Mouse (Mus musculus) CH12.LX (cell line): Measurements from ENCODE around the gene Gm44596. TPM values are rescaled to one million over a fixed set of nuclear protein-coding genes. Genes with fewer than 3 reads are reported as not detected.

Experiments
- DNase-seq: peaks from one replicate; pipeline ENCODE4 v3.0.0-alpha.2; 2013; ENCODE audit errors: extremely low read depth
- H3K27ac ChIP-seq: 2 replicates; pipeline ENCODE4 v1.5.1; 2012; ENCODE audit warnings: low read depth, mild to moderate bottlenecking, control low read depth, moderate library complexity; ENCODE audit not compliant: insufficient read depth
- H3K27me3 ChIP-seq: replicated peaks from 2 replicates; pipeline ENCODE3; 2012; ENCODE audit warnings: inconsistent platforms
- H3K36me3 ChIP-seq, 2 experiments: replicated peaks in 1 of 2; 2 replicates each; pipeline versions ENCODE3 to v1.6.1; 2012; ENCODE audit warnings: inconsistent platforms in 1 of 2, low read length in 1 of 2, mild to moderate bottlenecking in 1 of 2, mixed read lengths in 1 of 2, moderate library complexity in 1 of 2; ENCODE audit not compliant: control insufficient read depth in 1 of 2, insufficient read depth in 1 of 2
- H3K4me1 ChIP-seq, 2 experiments: 2 replicates each; pipeline ENCODE4 v1.6.1; 2012; ENCODE audit warnings: inconsistent platforms in 1 of 2, moderate library complexity in 1 of 2; ENCODE audit not compliant: insufficient read depth in 2 of 2, control insufficient read depth in 1 of 2
- H3K4me2 ChIP-seq: 2 replicates; pipeline ENCODE4 v1.6.1; 2012; ENCODE audit warnings: low read depth, mild to moderate bottlenecking, control low read depth; ENCODE audit not compliant: poor library complexity, insufficient read depth, severe bottlenecking
- H3K4me3 ChIP-seq, 3 experiments: fragments of 150-350 bp in 1 of 3; sonication (generic) in 1 of 3; replicated peaks in 1 of 3; 2 replicates each; pipeline versions ENCODE3 to v1.5.1; 2011 to 2012; ENCODE audit warnings: low read depth in 2 of 3, low read length in 2 of 3, mild to moderate bottlenecking in 2 of 3, moderate library complexity in 2 of 3, control low read depth in 1 of 3, improper control_type of control experiment in 1 of 3, inconsistent platforms in 1 of 3, mixed read lengths in 1 of 3; ENCODE audit not compliant: poor library complexity in 1 of 3
- H3K79me2 ChIP-seq: replicated peaks from 2 replicates; pipeline ENCODE4 v1.6.1; 2012; ENCODE audit warnings: mild to moderate bottlenecking, moderate library complexity; ENCODE audit not compliant: control insufficient read depth, poor library complexity, insufficient read depth, severe bottlenecking; ENCODE audit errors: extremely low read depth
- H3K9ac ChIP-seq: 2 replicates; pipeline ENCODE4 v1.6.1; 2012; ENCODE audit warnings: low read depth, mild to moderate bottlenecking, control low read depth, moderate library complexity; ENCODE audit not compliant: insufficient read depth
- H3K9me3 ChIP-seq: replicated peaks from 2 replicates; pipeline ENCODE3; 2012; ENCODE audit warnings: low read length, inconsistent platforms, mixed read lengths
- BHLHE40 ChIP-seq: IDR thresholded peaks from 2 replicates; pipeline ENCODE4 v1.6.1; 2011; ENCODE audit warnings: mild to moderate bottlenecking, low read depth, low read length, improper control_type of control experiment
- CHD1 ChIP-seq: IDR thresholded peaks from 2 replicates; pipeline ENCODE4 v1.6.1; 2012; ENCODE audit warnings: low read depth, low read length, improper control_type of control experiment, inconsistent platforms
- CHD2 ChIP-seq: IDR thresholded peaks from 2 replicates; pipeline ENCODE4 v1.6.1; 2011; ENCODE audit warnings: low read length, improper control_type of control experiment
- CTCF ChIP-seq, 2 experiments: IDR thresholded peaks in 1 of 2; conservative IDR thresholded peaks in 1 of 2; 2 replicates each; pipeline ENCODE4 v1.5.1; 2011 to 2012; ENCODE audit warnings: low read depth in 2 of 2, low read length in 2 of 2, improper control_type of control experiment in 1 of 2, inconsistent platforms in 1 of 2, mild to moderate bottlenecking in 1 of 2, moderate library complexity in 1 of 2
- E2F4 ChIP-seq: IDR thresholded peaks from 2 replicates; pipeline ENCODE4 v1.6.1; 2011; ENCODE audit warnings: low read depth, low read length, improper control_type of control experiment; ENCODE audit not compliant: insufficient replicate concordance
- ELF1 ChIP-seq: IDR thresholded peaks from 2 replicates; pipeline ENCODE4 v1.6.1; 2014; ENCODE audit warnings: low read depth, mild to moderate bottlenecking, inconsistent platforms, low read length, improper control_type of control experiment
- EP300 ChIP-seq: IDR thresholded peaks from 2 replicates; pipeline ENCODE4 v1.6.1; 2011; ENCODE audit warnings: low read length, improper control_type of control experiment
- ETS1 ChIP-seq: conservative IDR thresholded peaks from 2 replicates; pipeline ENCODE4 v1.6.1; 2012; ENCODE audit warnings: low read depth, mild to moderate bottlenecking, inconsistent platforms, low read length, improper control_type of control experiment, moderate library complexity
- GABPA ChIP-seq: IDR thresholded peaks from 2 replicates; pipeline ENCODE4 v1.6.1; 2012; ENCODE audit warnings: low read depth, low read length, improper control_type of control experiment, inconsistent platforms; ENCODE audit not compliant: insufficient replicate concordance
- HCFC1 ChIP-seq: IDR thresholded peaks from 2 replicates; pipeline ENCODE4 v1.6.1; 2012; ENCODE audit warnings: low read depth, mild to moderate bottlenecking, inconsistent platforms, low read length, improper control_type of control experiment
- IRF4 ChIP-seq: IDR thresholded peaks from 2 replicates; pipeline ENCODE4 v1.6.1; 2014; ENCODE audit warnings: low read depth, mild to moderate bottlenecking, inconsistent platforms, low read length, improper control_type of control experiment
- JUN ChIP-seq: IDR thresholded peaks from 2 replicates; pipeline ENCODE4 v1.6.1; 2011; ENCODE audit warnings: low read depth, mild to moderate bottlenecking, low read length, improper control_type of control experiment, moderate library complexity; ENCODE audit not compliant: insufficient read depth
- MAX ChIP-seq: IDR thresholded peaks from 2 replicates; pipeline ENCODE4 v1.6.1; 2011; ENCODE audit warnings: low read length, improper control_type of control experiment
- MYC ChIP-seq: IDR thresholded peaks from 2 replicates; pipeline ENCODE4 v1.6.1; 2011; ENCODE audit warnings: low read depth, mild to moderate bottlenecking, improper control_type of control experiment, low read length
- NELFE ChIP-seq: IDR thresholded peaks from 2 replicates; pipeline ENCODE4 v1.6.1; 2011; ENCODE audit warnings: low read depth, low read length, improper control_type of control experiment
- NRF1 ChIP-seq: IDR thresholded peaks from 2 replicates; pipeline ENCODE4 v1.6.1; 2014; ENCODE audit warnings: low read depth, mild to moderate bottlenecking, inconsistent platforms, low read length, improper control_type of control experiment, moderate library complexity
- RAD21 ChIP-seq: IDR thresholded peaks from 2 replicates; pipeline ENCODE4 v1.6.1; 2011; ENCODE audit warnings: low read depth, mild to moderate bottlenecking, low read length, improper control_type of control experiment, moderate library complexity
- SMC3 ChIP-seq: IDR thresholded peaks from 2 replicates; pipeline ENCODE4 v1.6.1; 2011; ENCODE audit warnings: low read depth, low read length, improper control_type of control experiment
- TBP ChIP-seq: conservative IDR thresholded peaks from 2 replicates; pipeline ENCODE4 v1.6.1; 2011; ENCODE audit warnings: low read depth, low read length, improper control_type of control experiment
- TCF12 ChIP-seq: IDR thresholded peaks from 2 replicates; pipeline ENCODE4 v1.6.1; 2014; ENCODE audit warnings: low read depth, mild to moderate bottlenecking, inconsistent platforms, low read length, improper control_type of control experiment
- UBTF ChIP-seq: IDR thresholded peaks from 2 replicates; pipeline ENCODE4 v1.6.1; 2012; ENCODE audit warnings: low read depth, mild to moderate bottlenecking, inconsistent platforms, low read length, improper control_type of control experiment, moderate library complexity
- USF2 ChIP-seq: conservative IDR thresholded peaks from 2 replicates; pipeline ENCODE4 v1.6.1; 2011; ENCODE audit warnings: low read depth, low read length, improper control_type of control experiment
- ZKSCAN1 ChIP-seq: IDR thresholded peaks from 2 replicates; pipeline ENCODE4 v1.6.1; 2012; ENCODE audit warnings: low read depth, inconsistent platforms, low read length, improper control_type of control experiment, borderline replicate concordance
- ZMIZ1 ChIP-seq: IDR thresholded peaks from 2 replicates; pipeline ENCODE4 v1.6.1; 2012; ENCODE audit warnings: low read depth, mild to moderate bottlenecking, inconsistent platforms, low read length, improper control_type of control experiment
- ZNF384 ChIP-seq: IDR thresholded peaks from 2 replicates; pipeline ENCODE4 v1.6.1; 2012; ENCODE audit warnings: low read depth, low read length, improper control_type of control experiment, inconsistent platforms
- dilution Hi-C: fragments of 300-500 bp; cut with MboI; formaldehyde crosslinking; loops from 2 replicates; pipeline ENCODE4 v1.14.3; 2020; ENCODE audit warnings: low sequenced_read_pairs; ENCODE audit not compliant: extremely low pct_unique_long_range_greater_than_20kb, extremely low pct_ligation_motif_present
- in situ Hi-C: fragments of 300-500 bp; cut with MboI; formaldehyde crosslinking; loops from 3 replicates; pipeline ENCODE4 v1.14.3; 2019; ENCODE audit warnings: low sequenced_read_pairs, low pct_ligation_motif_present, low pct_unique_long_range_greater_than_20kb, mixed read lengths
- polyA plus RNA-seq: library from polyadenylated mRNA; unstranded; fragments of >175 nt; gene quantifications from 2 replicates; pipeline ENCODE4 v1.2.1, GENCODE M21; 2012; ENCODE audit warnings: low read depth; ENCODE audit not compliant: insufficient read length
- total RNA-seq, 2 experiments: library from RNA; depleted of rRNA; stranded (reverse); fragments of 300-350 nt in 1 of 2; fragments of >200 nt in 1 of 2; gene quantifications; 2 replicates each; pipeline ENCODE4 v1.2.3; 2012 to 2014

Gene Gm44596
- total and polyA plus RNA-seq, 3 experiments = not detected

DNA sequence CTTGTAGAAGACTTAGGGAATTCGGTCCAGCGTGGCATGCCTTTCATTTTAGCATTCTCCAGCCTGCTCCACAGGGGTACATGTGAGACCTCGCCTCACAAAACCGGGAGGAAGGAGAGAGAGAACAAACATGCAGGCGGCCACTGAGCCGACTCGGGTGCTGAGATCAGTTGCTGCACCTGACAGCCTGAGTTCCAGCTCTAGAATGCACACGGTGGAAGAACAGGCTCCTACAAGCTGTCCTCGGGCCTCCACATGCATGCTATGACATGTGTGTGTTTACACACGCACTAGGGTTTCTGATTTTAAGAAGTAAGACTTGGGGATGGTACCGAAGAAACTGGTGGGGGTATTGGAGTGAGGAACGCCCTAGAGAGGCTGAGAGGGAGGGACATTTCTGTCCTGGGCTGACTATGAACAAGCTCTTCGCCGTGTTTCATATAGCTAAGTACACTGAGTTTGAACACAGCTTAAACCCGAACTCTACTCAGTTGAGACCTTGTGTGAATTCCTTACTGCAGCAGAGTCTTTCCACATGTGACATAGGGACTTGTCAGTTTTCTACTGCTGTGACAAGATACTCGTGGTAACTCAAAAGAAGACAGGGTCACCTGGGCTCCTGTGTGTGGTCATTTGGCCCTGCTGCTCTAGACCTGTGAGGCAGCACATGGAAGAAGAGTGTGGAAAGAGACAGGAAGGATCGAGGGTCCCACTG, 1.2 kb downstream of the Gm44596 start:
- H3K27ac ChIP-seq = no peak overlapping the region
- dilution Hi-C loops = no loop called here
- no peak for DNase-seq
- no peak overlapping the region for H3K4me2 ChIP-seq
- no peak overlapping the region for H3K4me3 ChIP-seq
- TF ChIP-seq HCFC1 = no peak
- no peak for TF ChIP-seq ETS1
- TF ChIP-seq IRF4 = no peak
- TF ChIP-seq NELFE = no peak
- no peak for TF ChIP-seq ZNF384
- no peak for TF ChIP-seq MYC
- no peak for TF ChIP-seq MAX
- TF ChIP-seq ZMIZ1 = no peak
- no peak for TF ChIP-seq CHD2
- no peak for TF ChIP-seq UBTF
- H3K36me3 ChIP-seq = peaks cover 36 to 53% of the 10 kb centered on the region in 2 experiments
- in situ Hi-C loops = no loop called here
- no peak overlapping the region for H3K9ac ChIP-seq
- H3K79me2 ChIP-seq = no peaks in the 10 kb centered on the region
- no peaks in the 10 kb centered on the region for H3K9me3 ChIP-seq
- no peaks in the 10 kb centered on the region for H3K27me3 ChIP-seq
- peaks cover 0 to 16% of the 10 kb centered on the region in 2 experiments; a peak in 2 of 4 replicates for H3K4me1 ChIP-seq

DNA sequence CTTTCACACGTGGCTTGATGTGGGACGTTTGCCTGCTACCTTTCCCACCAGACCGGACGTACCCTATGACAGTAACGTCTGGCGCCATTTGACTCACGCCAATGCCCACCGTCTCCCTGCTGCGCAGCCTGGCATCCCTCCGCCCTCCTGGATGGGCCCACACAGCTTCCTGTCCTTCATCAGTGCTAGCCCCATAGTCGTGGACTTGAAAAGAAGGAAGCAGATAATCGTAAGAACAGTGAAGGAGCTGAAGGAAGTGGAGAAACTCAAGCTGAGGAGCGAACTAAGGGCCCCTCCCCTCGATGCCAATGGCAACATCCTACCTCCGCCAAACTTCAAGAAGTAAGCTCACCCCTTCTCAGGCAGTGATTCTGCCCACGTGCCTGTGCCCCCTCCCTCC, 4.3 kb downstream of the Gm44596 start:
- no peaks in the 10 kb centered on the region for H3K9me3 ChIP-seq
- no peaks in the 10 kb centered on the region for H3K27me3 ChIP-seq
- no peak overlapping the region for H3K27ac ChIP-seq
- TF ChIP-seq SMC3 = no peak
- TF ChIP-seq TBP = no peak
- TF ChIP-seq JUN = no peak
- TF ChIP-seq CHD1 = no peak
- no peak for TF ChIP-seq GABPA
- no peak for TF ChIP-seq USF2
- no peak for TF ChIP-seq CHD2
- TF ChIP-seq BHLHE40 = no peak
- TF ChIP-seq NELFE = no peak
- no peak for TF ChIP-seq E2F4
- TF ChIP-seq ELF1 = no peak
- TF ChIP-seq MAX = no peak
- no peak for TF ChIP-seq NRF1
- no peak for TF ChIP-seq RAD21
- no peak for TF ChIP-seq ZNF384
- TF ChIP-seq EP300 = no peak
- no peak for TF ChIP-seq TCF12
- no peak for TF ChIP-seq ZKSCAN1
- no peak for TF ChIP-seq CTCF (conservative IDR thresholded peaks at IDR 0.05 in 1 of 2, IDR thresholded peaks at IDR 0.05 in 1 of 2; ENCODE audit: low read depth in 2 of 2, low read length in 2 of 2)
- no peak for TF ChIP-seq IRF4
- H3K4me2 ChIP-seq = no peak overlapping the region
- peaks cover 8 to 43% of the 10 kb centered on the region in 2 experiments; a peak in 2 of 4 replicates for H3K4me1 ChIP-seq
- DNase-seq = no peak
- no peak overlapping the region for H3K9ac ChIP-seq
- no peaks in the 10 kb centered on the region for H3K79me2 ChIP-seq
- dilution Hi-C loops = no loop called here
- in situ Hi-C loops = no loop called here
- peaks cover 5 to 22% of the 10 kb centered on the region in 2 experiments for H3K36me3 ChIP-seq
- H3K4me3 ChIP-seq = no peak overlapping the region
